Mouse (Mus musculus) midbrain, embryonic 11.5 days (tissue): Measurements from ENCODE around the gene Sec22c. TPM values are rescaled to one million over a fixed set of nuclear protein-coding genes. Genes with fewer than 3 reads are reported as not detected.
A peak's percentile ranks its signal among the peaks of the same experiment; 100 is the strongest.

ENCODE experiments used
- ATAC-seq: fragments of 200-750 bp; cut with Nextera tagmentation; 2 replicates; pipeline ENCODE4 v1.8.0; 2017; ENCODE audit warnings: moderate TSS enrichment, moderate library complexity; ENCODE audit not compliant: low FRiP score
- DNase-seq: peaks from one replicate; pipeline ENCODE4 v3.0.0; 2015; ENCODE audit warnings: low spot score; ENCODE audit errors: missing footprints
- H3K27ac ChIP-seq: fragments of 300-500 bp; sonication (generic); 2 replicates; pipeline ENCODE4 v1.5.1; 2014; ENCODE audit warnings: low read depth, low read length
- H3K27me3 ChIP-seq: fragments of 300-500 bp; sonication (generic); 2 replicates; pipeline ENCODE4 v1.6.1; 2014; ENCODE audit warnings: mild to moderate bottlenecking, low read length, moderate library complexity, mixed read lengths; ENCODE audit not compliant: control insufficient read depth, insufficient read depth
- H3K36me3 ChIP-seq: fragments of 300-500 bp; sonication (generic); 2 replicates; pipeline ENCODE4 v1.6.1; 2014; ENCODE audit warnings: mild to moderate bottlenecking, low read length, moderate library complexity, mixed read lengths; ENCODE audit not compliant: control insufficient read depth, insufficient read depth
- H3K4me1 ChIP-seq: fragments of 300-500 bp; sonication (generic); 2 replicates; pipeline ENCODE4 v1.6.1; 2014; ENCODE audit warnings: low read length; ENCODE audit not compliant: control insufficient read depth, insufficient read depth
- H3K4me2 ChIP-seq: fragments of 300-500 bp; sonication (generic); 2 replicates; pipeline ENCODE4 v1.6.1; 2014; ENCODE audit warnings: mild to moderate bottlenecking, moderate library complexity
- H3K4me3 ChIP-seq: fragments of 300-500 bp; sonication (generic); 2 replicates; pipeline ENCODE4 v1.5.1; 2014; ENCODE audit warnings: low read depth, low read length
- H3K9ac ChIP-seq: fragments of 300-500 bp; sonication (generic); 2 replicates; pipeline ENCODE4 v1.6.1; 2014; ENCODE audit warnings: low read length
- H3K9me3 ChIP-seq: fragments of 300-500 bp; sonication (generic); 2 replicates; pipeline ENCODE4 v1.6.1; 2016; ENCODE audit warnings: low read length; ENCODE audit not compliant: control insufficient read depth
- WGBS: fragments of 180-500 bp; shearing (Covaris S2); extraction: QIAGEN DNeasy Blood & Tissue Kit; methylation state at CpG from one replicate; pipeline ENCODE4 v1.1.7; 2014; 5-methylcytosine and 5-hydroxymethylcytosine counted together
- polyA plus RNA-seq: library from polyadenylated mRNA; unstranded; fragments of >200 nt; fragmentation: Nextera tagmentation; extraction: Ambion mirVana; gene quantifications from 2 replicates; pipeline ENCODE4 v1.2.1, GENCODE M21; 2014

Sec22c gene
- polyA plus RNA-seq, 1 experiment from 2014 or later: 16.9 TPM

DNA sequence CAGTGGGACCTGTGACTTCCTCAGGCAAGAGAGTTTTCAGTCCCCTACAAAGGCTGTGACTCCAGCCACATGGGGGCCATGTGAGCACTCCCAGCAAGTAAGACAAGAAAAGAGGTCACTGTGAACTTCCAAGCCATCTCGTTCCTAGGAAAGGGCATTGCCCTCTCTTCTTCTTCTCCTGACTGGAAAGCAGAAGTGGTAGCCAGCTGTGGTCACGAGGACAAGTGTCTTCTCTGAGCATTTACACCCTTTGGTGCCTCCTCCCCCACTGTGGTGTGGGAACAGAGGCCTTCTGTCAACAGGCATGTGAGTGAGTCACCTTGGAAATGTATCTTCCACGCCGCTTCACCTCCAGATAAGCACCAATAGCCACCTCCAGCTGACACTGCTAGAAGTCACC is 73.3 kb downstream of the Sec22c start:
- no peak overlapping the region for H3K9ac ChIP-seq
- 80% methylated on average over 4 of the region's 4 CpGs for WGBS

DNA sequence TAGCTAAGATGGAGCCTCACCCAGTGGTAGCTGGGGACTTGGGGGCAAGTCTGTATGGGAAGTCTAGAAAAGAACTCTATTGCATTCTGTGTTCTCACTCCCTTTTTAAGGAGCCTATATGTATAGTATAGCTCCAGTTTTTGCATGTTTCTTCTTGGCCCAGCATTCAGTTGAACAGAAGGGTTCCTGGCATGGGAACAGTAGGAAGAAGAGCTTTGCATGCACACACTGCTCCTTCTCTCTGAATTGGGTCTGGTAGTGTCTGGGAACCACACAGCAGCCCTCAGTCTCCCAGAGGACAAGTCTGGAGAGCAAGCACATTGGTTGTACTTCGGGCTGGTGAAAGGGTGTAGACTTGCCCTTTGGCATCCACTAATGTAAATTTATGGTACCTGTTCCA is 74.7 kb downstream of the Sec22c start:
- WGBS: 74% methylated on average over 1 of the region's 1 CpGs
- no peak overlapping the region for H3K27ac ChIP-seq
- no peak for ATAC-seq

More for the DNA sequence above, 73.3 kb downstream of the Sec22c start:
- ATAC-seq: no peak
- Histone ChIP-seq H3K36me3 (no peaks in the 10 kb centered on the region), H3K27ac (no peak overlapping the region), H3K9me3 (no peaks in the 10 kb centered on the region), H3K4me1 (no peaks in the 10 kb centered on the region), H3K4me2 (no peak overlapping the region), H3K27me3 (no peaks in the 10 kb centered on the region), H3K4me3 (no peak overlapping the region)
- peak; percentile 71 for DNase-seq

More for the DNA sequence above, 74.7 kb downstream of the Sec22c start:
- H3K27me3 ChIP-seq: no peaks in the 10 kb centered on the region
- DNase-seq: no peak
- no peaks in the 10 kb centered on the region for H3K9me3 ChIP-seq
- H3K4me3 ChIP-seq: no peak overlapping the region
- no peak overlapping the region for H3K9ac ChIP-seq
- H3K4me1 ChIP-seq: no peaks in the 10 kb centered on the region
- no peaks in the 10 kb centered on the region for H3K36me3 ChIP-seq
- H3K4me2 ChIP-seq: no peak overlapping the region

Other genes with a start within 250 kb of the Sec22c start
- gene Cck, start 209.8 kb downstream of the Sec22c start, polyA plus RNA-seq: 8.7 and 8.8 TPM in 2 replicates
- gene Lyzl4, start 63.4 kb downstream of the Sec22c start, polyA plus RNA-seq: 0.22 TPM in 1 of 2 replicates, not detected in the other
- gene Vipr1, start 62.8 kb downstream of the Sec22c start, polyA plus RNA-seq: 0.41 and 0.44 TPM in 2 replicates
- gene Ss18l2, start 4.8 kb upstream of the Sec22c start, polyA plus RNA-seq: 100 and 106 TPM in 2 replicates
- 61.6 and 70.4 TPM in 2 replicates for gene Nktr, start 13.7 kb upstream of the Sec22c start, polyA plus RNA-seq
- gene Zfp651, start 53.8 kb upstream of the Sec22c start, polyA plus RNA-seq: 5.0 and 5.9 TPM in 2 replicates
- gene Klhl40, start 72.1 kb upstream of the Sec22c start, polyA plus RNA-seq: 0.11 and 0.16 TPM in 2 replicates
- gene Hhatl, start 87.0 kb upstream of the Sec22c start, polyA plus RNA-seq: not detected in 2 replicates
- gene Ccdc13, start 134.0 kb upstream of the Sec22c start, polyA plus RNA-seq: 1.5 and 2.0 TPM in 2 replicates
- gene Higd1a, start 152.9 kb upstream of the Sec22c start, polyA plus RNA-seq: 159 and 170 TPM in 2 replicates
- 1.6 and 1.7 TPM in 2 replicates for gene Ackr2, start 192.9 kb upstream of the Sec22c start, polyA plus RNA-seq
- gene Cyp8b1, start 210.8 kb upstream of the Sec22c start, polyA plus RNA-seq: not detected in 2 replicates
- 0.23 and 0.52 TPM in 2 replicates for gene Fam198a, start 245.5 kb upstream of the Sec22c start, polyA plus RNA-seq